Mouse (Mus musculus): ENCODE data around the gene Asb1. TPM values are rescaled to one million over a fixed set of nuclear protein-coding genes. Genes with fewer than 3 reads are reported as not detected.

The Asb1 gene
- polyA plus RNA-seq, 1 experiment = 15.9 TPM

GRCm38 (mm10) chr1:91577883-91578517 lies 37.7 kb downstream of the Asb1 start:
- 79% methylated on average over 7 of the region's 7 CpGs for WGBS
- DNase-seq (ENCODE audit: low read depth in 1 of 2, low spot score in 2 of 2) = no peak
- Histone ChIP-seq H3K27me3 (ENCODE audit: control insufficient read depth, insufficient read depth, low read length) (no peaks in the 10 kb centered on the region), H3K4me3 (ENCODE audit: extremely low read depth, insufficient read depth, insufficient read length) (no peak overlapping the region), H3K27ac (ENCODE audit: insufficient read depth, low read length) (no peak overlapping the region), H3K4me1 (ENCODE audit: control insufficient read depth, insufficient read depth, insufficient read length) (no peaks in the 10 kb centered on the region), H3K36me3 (ENCODE audit: control insufficient read depth, insufficient read depth, low read length) (no peaks in the 10 kb centered on the region)
- TF ChIP-seq CTCF (IDR thresholded peaks at IDR 0.05; ENCODE audit: extremely low read depth, insufficient read depth, insufficient read length, insufficient replicate concordance) = no peak
- no peak for TF ChIP-seq POLR2A (IDR thresholded peaks at IDR 0.05; ENCODE audit: low read depth, low read length)

GRCm38 (mm10) chr1:91580503-91580902 lies 40.2 kb downstream of the Asb1 start:
- H3K27ac ChIP-seq (ENCODE audit: insufficient read depth, low read length) = no peak overlapping the region
- H3K4me3 ChIP-seq (ENCODE audit: extremely low read depth, insufficient read depth, insufficient read length) = no peak overlapping the region
- H3K27me3 ChIP-seq (ENCODE audit: control insufficient read depth, insufficient read depth, low read length) = no peaks in the 10 kb centered on the region
- WGBS = 25% methylated on average over 2 of the region's 2 CpGs
- H3K4me1 ChIP-seq (ENCODE audit: control insufficient read depth, insufficient read depth, insufficient read length) = no peaks in the 10 kb centered on the region
- no peaks in the 10 kb centered on the region for H3K36me3 ChIP-seq (ENCODE audit: control insufficient read depth, insufficient read depth, low read length)
- no peak for DNase-seq (ENCODE audit: low read depth in 1 of 2, low spot score in 2 of 2)
- TF ChIP-seq CTCF (IDR thresholded peaks at IDR 0.05; ENCODE audit: extremely low read depth, insufficient read depth, insufficient read length, insufficient replicate concordance) = no peak
- TF ChIP-seq POLR2A (IDR thresholded peaks at IDR 0.05; ENCODE audit: low read depth, low read length) = no peak

- no peak for DNase-seq (ENCODE audit: low read depth in 1 of 2, low spot score in 2 of 2)
- Histone ChIP-seq H3K4me3 (ENCODE audit: extremely low read depth, insufficient read depth, insufficient read length) (no peak overlapping the region), H3K4me1 (ENCODE audit: control insufficient read depth, insufficient read depth, insufficient read length) (no peaks in the 10 kb centered on the region), H3K36me3 (ENCODE audit: control insufficient read depth, insufficient read depth, low read length) (no peaks in the 10 kb centered on the region), H3K27me3 (ENCODE audit: control insufficient read depth, insufficient read depth, low read length) (no peaks in the 10 kb centered on the region), H3K27ac (ENCODE audit: insufficient read depth, low read length) (no peak overlapping the region)
- TF ChIP-seq CTCF (IDR thresholded peaks at IDR 0.05; ENCODE audit: extremely low read depth, insufficient read depth, insufficient read length, insufficient replicate concordance) (no peak), POLR2A (IDR thresholded peaks at IDR 0.05; ENCODE audit: low read depth, low read length) (no peak)
- WGBS = 87% methylated on average over 2 of the region's 2 CpGs
Observed at GRCm38 (mm10) chr1:91581206-91581605, 40.9 kb downstream of the Asb1 start.

GRCm38 (mm10) chr1:91584969-91585835 lies 44.9 kb downstream of the Asb1 start:
- H3K4me1 ChIP-seq (ENCODE audit: control insufficient read depth, insufficient read depth, insufficient read length) = no peaks in the 10 kb centered on the region
- H3K27me3 ChIP-seq (ENCODE audit: control insufficient read depth, insufficient read depth, low read length) = no peaks in the 10 kb centered on the region
- whole genome bisulfite sequencing = 82% methylated on average over 17 of the region's 17 CpGs
- H3K36me3 ChIP-seq (ENCODE audit: control insufficient read depth, insufficient read depth, low read length) = no peaks in the 10 kb centered on the region
- no peak overlapping the region for H3K4me3 ChIP-seq (ENCODE audit: extremely low read depth, insufficient read depth, insufficient read length)
- no peak for TF ChIP-seq POLR2A (IDR thresholded peaks at IDR 0.05; ENCODE audit: low read depth, low read length)
- TF ChIP-seq CTCF (IDR thresholded peaks at IDR 0.05; ENCODE audit: extremely low read depth, insufficient read depth, insufficient read length, insufficient replicate concordance) = no peak
- DNase-seq (ENCODE audit: low read depth in 1 of 2, low spot score in 2 of 2) = no peak
- H3K27ac ChIP-seq (ENCODE audit: insufficient read depth, low read length) = no peak overlapping the region

GRCm38 (mm10) chr1:91589738-91590137 lies 49.4 kb downstream of the Asb1 start:
- 73% methylated on average over 6 of the region's 6 CpGs for whole genome bisulfite sequencing
- Histone ChIP-seq H3K4me3 (ENCODE audit: extremely low read depth, insufficient read depth, insufficient read length) (no peak overlapping the region), H3K4me1 (ENCODE audit: control insufficient read depth, insufficient read depth, insufficient read length) (no peaks in the 10 kb centered on the region), H3K27me3 (ENCODE audit: control insufficient read depth, insufficient read depth, low read length) (no peaks in the 10 kb centered on the region), H3K27ac (ENCODE audit: insufficient read depth, low read length) (no peak overlapping the region), H3K36me3 (ENCODE audit: control insufficient read depth, insufficient read depth, low read length) (no peaks in the 10 kb centered on the region)
- no peak for DNase-seq (ENCODE audit: low read depth in 1 of 2, low spot score in 2 of 2)
- TF ChIP-seq POLR2A (IDR thresholded peaks at IDR 0.05; ENCODE audit: low read depth, low read length) (no peak), CTCF (IDR thresholded peaks at IDR 0.05; ENCODE audit: extremely low read depth, insufficient read depth, insufficient read length, insufficient replicate concordance) (no peak)

GRCm38 (mm10) chr1:91595521-91596020 lies 55.2 kb downstream of the Asb1 start:
- TF ChIP-seq POLR2A (IDR thresholded peaks at IDR 0.05; ENCODE audit: low read depth, low read length) (no peak), CTCF (IDR thresholded peaks at IDR 0.05; ENCODE audit: extremely low read depth, insufficient read depth, insufficient read length, insufficient replicate concordance) (no peak)
- no peaks in the 10 kb centered on the region for H3K36me3 ChIP-seq (ENCODE audit: control insufficient read depth, insufficient read depth, low read length)
- H3K4me1 ChIP-seq (ENCODE audit: control insufficient read depth, insufficient read depth, insufficient read length) = no peaks in the 10 kb centered on the region
- H3K27me3 ChIP-seq (ENCODE audit: control insufficient read depth, insufficient read depth, low read length) = no peaks in the 10 kb centered on the region
- no peak overlapping the region for H3K4me3 ChIP-seq (ENCODE audit: extremely low read depth, insufficient read depth, insufficient read length)
- DNase-seq (ENCODE audit: low read depth in 1 of 2, low spot score in 2 of 2) = no peak
- no peak overlapping the region for H3K27ac ChIP-seq (ENCODE audit: insufficient read depth, low read length)
- 86% methylated on average over 9 of the region's 9 CpGs for WGBS
